Mouse (Mus musculus): Measurements from ENCODE around the gene Spock1.

- TF ChIP-seq MAX (IDR thresholded peaks at IDR 0.05; ENCODE audit: low read length) (no peak), SMC3 (IDR thresholded peaks at IDR 0.05; ENCODE audit: low read depth, low read length) (no peak), NRF1 (IDR thresholded peaks at IDR 0.05; ENCODE audit: low read depth, low read length) (no peak), CTCF (conservative IDR thresholded peaks at IDR 0.05 in 1 of 2, IDR thresholded peaks at IDR 0.05 in 1 of 2; ENCODE audit: low read depth in 2 of 2, low read length in 2 of 2) (no peak)
These were observed 129.6 kb downstream of the Spock1 start for GRCm38 (mm10) chr13:57778524-57778923.
